Mouse (Mus musculus): ENCODE measurements around the gene Cftr. TPM values are rescaled to one million over a fixed set of nuclear protein-coding genes. Genes with fewer than 3 reads are reported as not detected.

Cftr gene
- polyA plus RNA-seq, 1 experiment from 2014 or later: 0.33 TPM

Other genes starting within 250 kb of the Cftr start
- gene Wnt2, start 140.1 kb upstream of the Cftr start, polyA plus RNA-seq (2015; fragmentation: Nextera tagmentation; extraction: Ambion mirVana): 6.8 and 11.5 TPM in 2 replicates
- 0.27 and 0.44 TPM in 2 replicates for gene Asz1, start 61.6 kb upstream of the Cftr start, polyA plus RNA-seq (2015; fragmentation: Nextera tagmentation; extraction: Ambion mirVana)